Mouse (Mus musculus): ENCODE measurements at regions not wholly inside any gene's neighbourhood (a gene's known extent, or its start where the extent isn't known, plus 50 kb on each side); places are given as distances from the start of the nearest gene placed in this dataset.

DNA sequence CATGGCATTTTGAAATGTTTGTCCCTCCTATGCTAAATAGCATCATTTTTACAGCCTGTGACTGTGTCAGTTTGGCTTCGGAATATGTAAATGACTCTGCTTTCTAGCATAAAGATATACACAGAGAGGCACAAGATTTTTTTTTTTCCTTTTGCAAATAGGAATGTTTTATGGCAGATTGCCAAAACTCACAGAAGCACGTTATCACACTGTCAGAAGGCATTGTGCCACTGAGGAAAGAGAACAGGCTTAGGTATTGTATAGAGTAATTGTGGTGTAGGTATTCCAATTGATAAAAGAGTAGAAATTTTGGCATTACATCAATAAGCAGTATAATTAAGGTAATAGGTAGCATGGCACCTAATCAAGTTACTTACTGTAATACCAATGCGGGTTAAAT lies 988.5 kb upstream of the Tenm2 start:
- Histone ChIP-seq H3K27ac (replicated peaks) (no peak overlapping the region), H3K36me3 (no peaks in the 10 kb centered on the region), H3K4me3 (no peak overlapping the region), H3K4me1 (no peaks in the 10 kb centered on the region), H3K9ac (replicated peaks) (no peak overlapping the region), H3K9me3 (no peaks in the 10 kb centered on the region), H3K27me3 (no peaks in the 10 kb centered on the region), H3K4me2 (replicated peaks) (no peak overlapping the region)
- no peak for ATAC-seq (ENCODE audit: low FRiP score, low read depth)
- 75% methylated on average over 3 of the region's 3 CpGs for WGBS

DNA sequence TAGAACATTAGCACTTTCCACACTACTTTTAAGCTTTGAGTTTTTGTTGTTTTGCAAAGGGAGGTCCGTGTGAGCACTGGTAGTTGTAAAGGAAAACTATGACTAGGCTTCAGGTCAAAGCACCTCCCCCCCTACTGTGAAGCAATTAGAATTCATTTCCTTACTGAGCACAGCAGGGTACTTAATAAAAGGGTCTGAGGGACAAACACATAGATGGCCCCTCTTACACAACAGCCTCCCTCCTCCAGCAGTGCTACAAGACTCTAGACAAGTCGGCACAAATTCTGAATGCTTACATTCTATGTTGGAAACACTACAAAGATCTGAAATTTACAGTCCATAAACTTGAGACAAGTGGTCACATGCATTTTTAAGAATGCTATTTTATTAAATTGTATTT lies 967.6 kb upstream of the Tenm2 start:
- ATAC-seq (ENCODE audit: low FRiP score, low read depth), result no peak
- Histone ChIP-seq H3K9me3 (no peaks in the 10 kb centered on the region), H3K36me3 (no peaks in the 10 kb centered on the region), H3K4me3 (no peak overlapping the region), H3K4me2 (replicated peaks) (no peak overlapping the region), H3K27ac (replicated peaks) (no peak overlapping the region), H3K27me3 (no peaks in the 10 kb centered on the region), H3K4me1 (no peaks in the 10 kb centered on the region), H3K9ac (replicated peaks) (no peak overlapping the region)
- WGBS, result 24% methylated on average over 2 of the region's 2 CpGs

GRCm38 (mm10) chr11:38201136-38201741 lies 965.5 kb upstream of the Tenm2 start:
- WGBS, result 75% methylated on average over 3 of the region's 3 CpGs
- Histone ChIP-seq H3K4me2 (replicated peaks) (no peak overlapping the region), H3K4me3 (no peak overlapping the region), H3K27me3 (no peaks in the 10 kb centered on the region), H3K27ac (replicated peaks) (no peak overlapping the region), H3K36me3 (no peaks in the 10 kb centered on the region), H3K4me1 (no peaks in the 10 kb centered on the region), H3K9me3 (no peaks in the 10 kb centered on the region), H3K9ac (replicated peaks) (no peak overlapping the region)
- no peak for ATAC-seq (ENCODE audit: low FRiP score, low read depth)

DNA sequence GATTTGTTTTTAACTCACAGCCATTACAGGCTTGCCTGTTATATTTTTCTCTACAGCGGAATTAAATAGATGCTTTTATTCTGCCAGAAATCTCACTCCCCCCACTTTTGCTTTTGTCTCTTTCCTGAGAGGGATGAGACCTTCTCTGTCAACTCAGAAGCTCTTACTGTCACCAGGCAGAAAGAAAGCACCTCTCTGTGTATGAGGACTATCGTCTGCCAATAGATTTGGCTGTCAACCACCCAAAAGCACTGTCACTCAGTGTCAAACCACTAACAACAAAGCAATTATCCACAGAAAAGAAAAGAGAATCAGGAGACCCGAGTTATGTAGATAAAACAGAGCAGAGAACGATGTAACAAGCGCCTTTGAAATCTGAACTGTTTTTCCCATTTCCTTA lies 958.0 kb upstream of the Tenm2 start:
- no peaks in the 10 kb centered on the region for H3K27me3 ChIP-seq
- no peak for ATAC-seq (ENCODE audit: low FRiP score, low read depth)
- no peaks in the 10 kb centered on the region for H3K4me1 ChIP-seq
- no peaks in the 10 kb centered on the region for H3K9me3 ChIP-seq
- no peak overlapping the region for H3K9ac ChIP-seq (replicated peaks)
- WGBS, result 52% methylated on average over 5 of the region's 5 CpGs
- H3K27ac ChIP-seq (replicated peaks), result no peak overlapping the region
- no peaks in the 10 kb centered on the region for H3K36me3 ChIP-seq
- H3K4me3 ChIP-seq, result no peak overlapping the region
- no peak overlapping the region for H3K4me2 ChIP-seq (replicated peaks)

GRCm38 (mm10) chr11:38191895-38192547 lies 956.3 kb upstream of the Tenm2 start:
- H3K9ac ChIP-seq (replicated peaks), result no peak overlapping the region
- 86% methylated on average over 2 of the region's 2 CpGs for WGBS

GRCm38 (mm10) chr11:38191437-38191836 lies 955.7 kb upstream of the Tenm2 start:
- 62% methylated on average over 3 of the region's 3 CpGs for WGBS
- Histone ChIP-seq H3K4me1 (no peaks in the 10 kb centered on the region), H3K27ac (replicated peaks) (no peak overlapping the region), H3K4me3 (no peak overlapping the region), H3K36me3 (no peaks in the 10 kb centered on the region), H3K9ac (replicated peaks) (no peak overlapping the region), H3K9me3 (no peaks in the 10 kb centered on the region), H3K27me3 (no peaks in the 10 kb centered on the region), H3K4me2 (replicated peaks) (no peak overlapping the region)
- ATAC-seq (ENCODE audit: low FRiP score, low read depth), result 0 out of 2 replicates have a peak, but pooled peaks have one; percentile 38

More at GRCm38 (mm10) chr11:38191895-38192547, 956.3 kb upstream of the Tenm2 start:
- no peaks in the 10 kb centered on the region for H3K27me3 ChIP-seq
- no peak overlapping the region for H3K27ac ChIP-seq (replicated peaks)
- H3K9me3 ChIP-seq, result no peaks in the 10 kb centered on the region
- no peak for ATAC-seq (ENCODE audit: low FRiP score, low read depth)
- no peak overlapping the region for H3K4me3 ChIP-seq
- no peaks in the 10 kb centered on the region for H3K4me1 ChIP-seq
- no peaks in the 10 kb centered on the region for H3K36me3 ChIP-seq
- H3K4me2 ChIP-seq (replicated peaks), result no peak overlapping the region

GRCm38 (mm10) chr11:38170721-38171120 lies 935.0 kb upstream of the Tenm2 start:
- WGBS, result 63% methylated on average over 1 of the region's 1 CpGs
- no peaks in the 10 kb centered on the region for H3K27me3 ChIP-seq
- no peak overlapping the region for H3K4me3 ChIP-seq
- no peak for ATAC-seq (ENCODE audit: low FRiP score, low read depth)
- H3K36me3 ChIP-seq, result no peaks in the 10 kb centered on the region
- no peak overlapping the region for H3K27ac ChIP-seq (replicated peaks)
- no peaks in the 10 kb centered on the region for H3K9me3 ChIP-seq
- no peaks in the 10 kb centered on the region for H3K4me1 ChIP-seq
- no peak overlapping the region for H3K9ac ChIP-seq (replicated peaks)
- H3K4me2 ChIP-seq (replicated peaks), result no peak overlapping the region

- ATAC-seq (ENCODE audit: low FRiP score, low read depth), result no peak
These were observed 922.5 kb upstream of the Tenm2 start for GRCm38 (mm10) chr11:38158310-38158709.

DNA sequence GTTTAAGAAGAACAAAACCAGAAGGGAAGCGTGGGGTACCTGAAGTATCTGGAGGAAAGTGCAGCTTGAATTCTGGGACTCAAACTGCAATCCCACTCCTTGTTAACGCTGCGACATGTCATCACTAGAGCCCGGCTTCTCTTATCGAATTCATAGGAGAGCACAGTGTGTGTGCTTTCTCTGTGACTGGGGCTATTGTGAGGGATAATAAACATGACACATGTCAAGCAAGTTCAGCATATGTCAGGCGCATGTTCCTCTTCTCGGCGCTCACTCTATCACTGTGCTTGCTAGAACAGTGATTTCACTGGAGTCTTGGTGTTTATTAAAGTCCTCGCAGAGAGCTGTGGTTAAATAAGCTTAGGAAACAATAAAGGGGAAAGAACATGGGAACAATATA lies 921.2 kb upstream of the Tenm2 start:
- no peak for ATAC-seq (ENCODE audit: low FRiP score, low read depth)
- Histone ChIP-seq H3K9ac (replicated peaks) (no peak overlapping the region), H3K27me3 (no peaks in the 10 kb centered on the region), H3K27ac (replicated peaks) (no peak overlapping the region), H3K4me1 (no peaks in the 10 kb centered on the region), H3K4me2 (replicated peaks) (no peak overlapping the region), H3K9me3 (no peaks in the 10 kb centered on the region), H3K36me3 (no peaks in the 10 kb centered on the region), H3K4me3 (no peak overlapping the region)
- 78% methylated on average over 9 of the region's 9 CpGs for WGBS

More at GRCm38 (mm10) chr11:38158310-38158709, 922.5 kb upstream of the Tenm2 start:
- Histone ChIP-seq H3K4me1 (no peaks in the 10 kb centered on the region), H3K9me3 (no peaks in the 10 kb centered on the region), H3K27me3 (no peaks in the 10 kb centered on the region), H3K4me2 (replicated peaks) (no peak overlapping the region), H3K36me3 (no peaks in the 10 kb centered on the region), H3K9ac (replicated peaks) (no peak overlapping the region), H3K4me3 (no peak overlapping the region), H3K27ac (replicated peaks) (no peak overlapping the region)
- 92% methylated on average over 4 of the region's 4 CpGs for WGBS

DNA sequence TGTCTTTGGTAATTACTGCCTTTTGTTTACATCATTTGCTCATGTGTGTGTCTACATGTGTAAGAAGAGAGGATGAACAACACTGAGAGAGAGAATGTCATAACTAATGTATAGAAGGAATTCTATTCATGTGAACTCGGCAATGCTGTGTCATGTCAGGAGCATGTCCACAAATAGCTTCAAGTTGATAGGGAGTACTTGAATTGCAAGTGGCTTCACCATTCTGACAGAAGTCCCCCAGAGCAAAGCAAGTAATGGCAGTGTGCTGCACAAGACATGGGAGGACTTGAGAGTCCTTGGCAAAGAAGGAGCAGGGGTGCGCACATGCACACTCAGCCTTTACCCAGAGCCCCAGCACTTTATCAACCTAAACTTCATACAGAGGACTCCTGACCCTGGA lies 919.9 kb upstream of the Tenm2 start:
- 93% methylated on average over 2 of the region's 2 CpGs for WGBS
- no peaks in the 10 kb centered on the region for H3K27me3 ChIP-seq

DNA sequence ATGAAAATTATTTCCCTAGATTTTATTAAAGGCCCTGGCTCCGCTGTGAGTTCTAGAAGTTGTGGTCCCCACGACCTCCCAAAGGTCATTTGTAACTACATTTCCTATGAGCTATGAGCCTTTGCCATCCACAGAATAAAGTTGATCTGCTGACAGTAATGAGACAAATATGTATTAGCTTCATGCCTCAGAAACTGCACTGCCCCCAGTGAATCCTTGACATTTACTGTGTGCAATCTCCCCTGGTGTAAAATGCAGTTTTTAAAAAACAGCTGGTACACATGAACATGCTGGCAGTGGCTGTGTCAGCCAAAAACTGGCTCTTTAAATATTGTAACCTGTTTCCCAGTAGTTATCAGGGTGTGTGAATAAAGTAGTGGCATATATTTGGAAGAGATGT lies 907.7 kb upstream of the Tenm2 start:
- ATAC-seq (ENCODE audit: low FRiP score, low read depth), result no peak

More for the DNA sequence above, 919.9 kb upstream of the Tenm2 start:
- Histone ChIP-seq H3K4me1 (no peaks in the 10 kb centered on the region), H3K9ac (replicated peaks) (no peak overlapping the region), H3K36me3 (no peaks in the 10 kb centered on the region), H3K4me3 (no peak overlapping the region), H3K9me3 (no peaks in the 10 kb centered on the region), H3K4me2 (replicated peaks) (no peak overlapping the region), H3K27ac (replicated peaks) (no peak overlapping the region)
- ATAC-seq (ENCODE audit: low FRiP score, low read depth), result no peak

GRCm38 (mm10) chr11:38128851-38129250 lies 893.1 kb upstream of the Tenm2 start:
- no peak for ATAC-seq (ENCODE audit: low FRiP score, low read depth)
- Histone ChIP-seq H3K4me2 (replicated peaks) (no peak overlapping the region), H3K27me3 (no peaks in the 10 kb centered on the region), H3K4me3 (no peak overlapping the region), H3K9ac (replicated peaks) (no peak overlapping the region), H3K36me3 (no peaks in the 10 kb centered on the region), H3K4me1 (no peaks in the 10 kb centered on the region), H3K27ac (replicated peaks) (no peak overlapping the region), H3K9me3 (no peaks in the 10 kb centered on the region)

More for the DNA sequence above, 907.7 kb upstream of the Tenm2 start:
- Histone ChIP-seq H3K4me3 (no peak overlapping the region), H3K4me2 (replicated peaks) (no peak overlapping the region), H3K27ac (replicated peaks) (no peak overlapping the region), H3K27me3 (no peaks in the 10 kb centered on the region), H3K9me3 (no peaks in the 10 kb centered on the region), H3K4me1 (no peaks in the 10 kb centered on the region), H3K36me3 (no peaks in the 10 kb centered on the region), H3K9ac (replicated peaks) (no peak overlapping the region)
- WGBS, result 89% methylated on average over 2 of the region's 2 CpGs
